Mouse (Mus musculus) brain, embryonic 14.5 days (tissue): ENCODE results near the gene Spsb1. TPM values are rescaled to one million over a fixed set of nuclear protein-coding genes. Genes with fewer than 3 reads are reported as not detected.

Source experiments
- DNase-seq: peaks from one replicate; pipeline ENCODE4 v3.0.0-alpha.2; 2011; ENCODE audit warnings: low read depth
- CTCF ChIP-seq: fragments of 200-500 bp; IDR thresholded peaks from 2 replicates; pipeline ENCODE4 v1.5.1; 2012; ENCODE audit warnings: inconsistent platforms, mild to moderate bottlenecking, moderate library complexity, borderline replicate concordance; ENCODE audit not compliant: insufficient read depth, insufficient read length; ENCODE audit errors: extremely low read depth
- POLR2A ChIP-seq: fragments of 200-500 bp; IDR thresholded peaks from 2 replicates; pipeline ENCODE4 v1.6.1; 2012; ENCODE audit warnings: mild to moderate bottlenecking, inconsistent platforms, borderline replicate concordance; ENCODE audit not compliant: poor library complexity, insufficient read depth, insufficient read length, severe bottlenecking; ENCODE audit errors: extremely low read depth
- polyA plus RNA-seq: library from polyadenylated mRNA; depleted of rRNA; stranded (reverse); fragments of >200 nt; gene quantifications from 2 replicates; pipeline ENCODE4 v1.2.3, GENCODE M21; 2012

The Spsb1 gene
- polyA plus RNA-seq, 1 experiment, result 6.4 TPM

DNA sequence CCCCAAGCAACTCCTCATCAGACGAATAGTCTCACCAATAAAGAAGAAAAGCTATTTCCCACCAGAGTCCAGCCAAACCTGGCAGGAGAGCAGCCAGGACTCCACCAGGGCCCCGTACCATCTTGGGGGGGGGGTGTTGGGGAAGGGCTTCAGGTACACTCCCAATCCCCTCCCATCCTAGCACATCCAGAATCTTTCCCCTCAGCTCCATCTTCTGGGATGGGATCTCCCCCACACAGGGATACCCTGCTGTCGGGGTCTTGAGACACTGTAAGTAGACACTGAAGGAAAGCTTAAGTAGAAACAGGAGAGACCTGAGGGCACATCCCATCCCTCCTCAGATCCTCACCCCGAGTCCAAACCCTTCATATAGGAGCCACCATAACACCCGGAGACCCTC, 31.8 kb downstream of the Spsb1 start:
- TF ChIP-seq POLR2A (no peak), CTCF (no peak)
- DNase-seq, result no peak

DNA sequence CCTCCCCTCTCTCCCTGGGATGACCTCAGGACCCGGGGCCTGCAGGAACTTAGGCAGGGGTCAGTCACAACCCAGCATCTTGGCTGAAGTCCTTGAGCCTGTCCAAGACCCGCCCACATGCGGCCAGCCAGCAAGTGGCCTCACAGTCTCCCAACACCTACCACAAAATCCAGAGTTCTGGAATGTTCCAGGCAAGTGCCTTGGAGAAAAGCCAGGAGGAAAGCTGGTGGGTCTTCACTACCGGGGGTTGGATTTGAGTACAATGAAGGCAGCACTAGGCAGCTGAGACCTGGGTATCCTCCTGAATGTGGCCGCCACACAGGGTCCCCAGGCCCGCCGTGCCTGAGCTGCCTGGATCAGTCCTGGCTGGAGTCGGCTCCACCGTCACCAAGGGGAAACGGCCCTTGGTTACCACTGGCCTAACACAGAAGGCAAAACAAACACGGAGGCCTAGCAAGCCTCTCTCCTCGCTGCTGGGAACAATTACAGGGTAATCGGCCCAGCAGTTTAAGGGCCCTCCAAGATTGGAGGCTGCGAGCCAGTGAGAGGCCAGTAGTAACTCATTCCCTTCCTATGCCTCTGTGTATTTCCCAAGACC, 32.6 kb downstream of the Spsb1 start:
- TF ChIP-seq POLR2A (no peak), CTCF (no peak)
- peak; percentile 62 for DNase-seq

DNA sequence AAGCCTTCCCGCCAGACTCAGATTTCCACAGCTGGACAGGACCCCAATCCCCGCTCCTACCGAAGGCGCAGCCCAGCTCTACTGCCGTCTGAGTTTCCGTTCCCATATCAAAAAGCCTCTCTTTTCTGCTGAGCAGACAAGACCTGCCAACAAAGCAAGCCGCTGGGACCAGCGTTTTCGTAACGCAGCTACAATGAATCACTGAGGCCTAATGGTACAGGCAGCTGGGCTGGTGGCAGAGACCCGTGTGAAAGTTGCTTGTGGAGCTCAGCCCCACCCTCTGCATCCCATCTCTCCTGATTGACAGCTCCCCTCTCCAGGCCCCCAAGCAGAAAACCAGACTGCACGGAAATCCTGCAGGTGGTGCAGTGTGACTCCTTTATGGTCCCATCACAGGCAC, 34.0 kb downstream of the Spsb1 start:
- peak; percentile 60 for DNase-seq
- no peak for TF ChIP-seq CTCF
- TF ChIP-seq POLR2A, result no peak

DNA sequence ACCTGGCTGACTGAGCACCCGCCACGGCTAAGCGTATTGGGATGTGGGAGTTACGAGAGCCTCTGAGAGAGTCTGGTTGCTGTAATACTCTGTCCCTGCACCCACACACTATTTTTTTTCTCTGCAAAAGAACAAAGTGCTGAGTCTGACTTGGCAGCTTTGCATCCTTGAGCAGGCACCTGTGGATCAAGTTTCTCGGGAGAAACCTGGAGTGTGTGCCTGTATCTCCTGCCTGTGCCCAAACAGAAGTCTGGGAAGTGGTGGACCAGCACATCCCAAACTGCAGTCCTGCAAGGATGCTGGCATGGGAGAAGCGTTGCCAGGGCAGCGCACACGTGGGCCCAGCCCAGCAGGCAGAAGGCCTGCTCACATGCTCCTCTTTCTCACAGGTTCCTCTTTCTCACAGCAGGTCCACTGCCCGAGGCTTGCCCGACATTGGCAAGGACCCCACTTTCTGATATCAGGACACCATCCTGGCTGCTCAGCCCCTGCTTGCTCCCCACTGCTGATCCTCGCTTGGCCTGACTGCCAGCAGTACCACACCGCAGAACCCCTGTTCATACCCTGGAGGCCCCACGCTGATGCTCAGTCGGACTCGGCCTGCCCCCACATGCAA, 36.3 kb downstream of the Spsb1 start:
- DNase-seq, result no peak
- TF ChIP-seq POLR2A, result no peak
- TF ChIP-seq CTCF, result no peak

DNA sequence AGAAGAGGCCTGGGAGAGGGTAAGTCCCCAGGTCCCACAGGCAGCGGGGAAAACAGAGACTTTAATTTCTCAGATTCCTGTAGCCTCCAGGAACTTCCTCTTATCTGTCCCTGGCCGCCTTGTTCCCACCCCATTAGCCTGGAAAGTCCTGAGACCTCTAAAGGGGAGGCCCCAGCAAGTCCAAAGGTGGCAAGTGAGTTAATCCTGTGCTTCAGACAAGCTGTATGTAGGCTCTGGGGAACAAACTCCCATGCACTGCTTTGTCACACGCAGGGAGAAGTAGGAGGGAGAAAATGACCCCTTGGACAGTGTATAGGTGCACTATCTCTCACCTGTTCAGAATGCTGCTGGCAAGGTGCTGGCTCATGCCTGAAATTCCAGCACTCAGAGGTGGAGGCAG, 38.0 kb downstream of the Spsb1 start:
- DNase-seq, result no peak
- TF ChIP-seq CTCF (no peak), POLR2A (no peak)

DNA sequence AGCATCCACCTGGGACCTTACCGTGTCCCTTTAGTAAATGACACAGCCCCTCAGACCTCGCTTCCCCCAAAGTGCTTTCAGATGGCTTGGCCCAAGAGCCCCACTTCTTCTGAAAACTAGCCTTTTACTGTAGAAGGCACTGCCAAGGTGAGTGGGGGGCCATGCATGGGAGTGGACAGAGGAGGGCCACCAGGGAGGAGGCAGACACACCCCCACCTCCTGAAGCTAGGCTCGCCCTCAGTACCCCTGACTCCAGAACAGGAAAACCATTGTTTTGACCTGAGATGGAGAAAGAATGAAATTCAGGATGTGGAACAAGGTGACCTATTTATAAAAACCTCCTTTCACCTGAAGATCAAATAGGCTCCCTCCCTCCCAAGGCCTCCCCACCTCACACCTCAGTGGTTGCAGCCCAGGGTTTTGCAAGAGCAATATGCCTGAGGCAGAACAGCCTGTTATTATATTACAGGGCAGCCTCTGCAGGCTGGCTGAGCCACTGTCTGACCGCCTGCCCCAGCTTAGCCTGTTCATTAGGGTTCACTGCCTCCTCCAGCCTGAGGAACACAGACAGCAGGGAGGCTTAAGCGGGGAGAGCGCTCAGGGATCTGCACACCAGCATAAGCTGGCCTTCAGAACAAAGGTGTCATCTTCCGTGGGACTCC, 41.0 kb downstream of the Spsb1 start:
- no peak for DNase-seq
- TF ChIP-seq POLR2A (no peak), CTCF (no peak)

DNA sequence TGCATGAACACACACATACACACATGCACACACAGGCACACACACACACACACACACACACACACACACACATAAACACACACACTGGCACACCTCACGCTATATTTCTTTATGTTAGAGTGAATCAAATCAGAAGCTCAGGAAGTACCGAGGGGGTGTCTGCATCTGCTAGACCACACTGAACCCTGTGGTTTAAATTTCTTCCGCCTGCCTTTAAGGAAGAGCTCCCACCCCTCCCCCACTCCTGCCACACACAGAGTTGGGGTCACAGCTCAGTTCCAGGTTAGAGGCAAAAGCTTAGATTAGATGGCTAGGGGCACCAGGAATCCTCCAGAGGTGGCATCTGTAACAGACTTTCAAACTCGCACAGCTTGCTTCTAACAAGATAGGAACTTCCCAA, 42.4 kb downstream of the Spsb1 start:
- no peak for TF ChIP-seq CTCF
- DNase-seq, result no peak

DNA sequence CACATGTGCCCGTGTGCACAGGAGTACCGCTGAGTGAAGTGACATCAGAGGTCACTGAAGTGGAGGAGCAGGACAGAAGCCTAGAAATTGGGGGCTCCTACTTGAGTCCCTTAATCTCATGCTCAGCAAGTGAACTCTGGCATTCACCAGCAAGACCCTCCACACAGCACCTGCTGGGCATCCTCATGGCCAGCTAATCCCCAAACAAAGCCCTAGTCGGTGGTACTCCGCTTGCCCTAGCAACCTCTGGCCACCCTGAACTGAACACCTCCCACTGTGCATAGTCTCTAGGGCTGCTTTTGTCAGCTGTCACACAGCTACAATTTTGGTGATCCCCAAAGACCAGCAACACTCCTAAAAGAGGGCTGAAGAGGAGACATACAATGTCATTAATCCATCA, 44.3 kb downstream of the Spsb1 start:
- TF ChIP-seq POLR2A, result no peak
- no peak for TF ChIP-seq CTCF
- DNase-seq, result no peak

DNA sequence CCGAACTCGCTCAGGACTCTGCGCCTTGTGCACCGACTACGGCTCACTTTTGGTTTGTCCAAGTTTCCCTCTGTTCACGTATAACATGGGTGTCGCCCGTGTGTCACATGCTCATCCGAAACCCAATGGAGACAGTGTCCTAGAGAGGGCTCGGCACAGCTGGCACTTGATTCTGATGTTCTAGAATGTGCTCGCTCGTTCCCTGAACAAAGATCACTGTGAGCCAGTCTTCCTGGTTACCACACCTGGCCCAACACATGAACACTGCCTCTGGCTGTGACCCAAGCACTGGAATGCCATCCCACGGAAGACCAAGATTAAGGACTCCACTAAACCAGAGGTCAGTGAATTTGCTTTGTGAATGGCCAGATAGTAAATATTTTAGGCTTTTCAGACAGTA, 45.3 kb downstream of the Spsb1 start:
- no peak for TF ChIP-seq CTCF
- DNase-seq, result no peak

DNA sequence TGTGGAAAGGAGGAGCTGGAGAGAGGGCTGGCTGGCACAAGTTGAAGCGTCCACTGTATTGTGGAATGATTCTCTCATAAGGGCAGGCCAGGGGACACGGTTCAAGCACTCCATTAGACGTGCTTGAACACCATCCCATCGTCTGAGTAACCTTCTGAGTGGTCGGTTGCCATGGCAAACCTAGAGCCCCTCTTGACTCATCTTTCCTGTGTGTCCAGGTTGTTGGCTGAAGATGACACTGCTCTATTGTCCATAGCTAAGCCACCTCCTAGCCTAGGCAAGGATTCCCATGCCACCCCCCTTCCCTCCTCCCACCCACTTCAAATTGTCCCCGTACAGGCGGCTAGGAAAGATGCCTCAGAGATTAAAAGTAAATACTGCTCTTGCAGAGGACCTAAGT, 45.9 kb downstream of the Spsb1 start:
- no peak for TF ChIP-seq CTCF
- TF ChIP-seq POLR2A, result no peak
- no peak for DNase-seq

DNA sequence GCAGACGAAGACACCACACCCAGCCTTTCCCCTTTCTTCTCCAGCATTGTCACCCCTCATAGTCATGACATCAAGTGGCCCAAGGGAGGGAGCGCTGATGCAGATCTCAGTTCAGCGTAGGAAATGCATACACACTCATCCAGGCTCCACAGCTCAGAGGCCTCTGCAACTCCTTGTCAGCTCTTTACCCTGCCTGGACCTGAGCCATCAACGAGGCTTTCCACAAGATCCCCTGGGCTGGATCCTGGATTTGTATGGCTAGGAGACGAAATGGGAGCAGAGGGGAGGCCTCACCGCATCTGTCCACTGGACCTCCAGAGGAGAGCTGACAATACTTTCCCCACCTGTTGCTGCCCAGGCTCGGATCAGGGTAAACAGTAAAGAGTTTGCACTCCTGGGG, 47.2 kb downstream of the Spsb1 start:
- DNase-seq, result no peak
- TF ChIP-seq POLR2A (no peak), CTCF (no peak)

DNA sequence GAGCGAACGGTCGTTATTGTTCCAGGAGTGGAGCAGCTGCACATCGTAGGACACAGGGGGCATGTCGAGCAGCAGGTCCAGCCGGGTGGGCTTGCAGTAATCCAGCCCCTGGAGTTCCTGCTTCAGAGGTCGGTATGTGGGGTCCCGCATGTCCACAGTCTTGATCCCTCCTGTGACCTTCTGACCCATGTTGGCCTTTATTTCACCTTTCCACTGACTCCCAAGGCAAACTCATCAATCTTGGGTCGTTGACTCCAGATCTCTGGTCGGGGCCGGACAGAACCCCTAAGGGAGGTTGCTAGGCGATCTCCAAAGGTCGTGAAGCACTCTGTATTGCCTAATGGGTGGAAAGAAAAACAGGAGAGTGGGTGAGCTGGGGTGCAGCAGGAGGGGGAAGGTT, 47.9 kb downstream of the Spsb1 start:
- DNase-seq, result no peak
- TF ChIP-seq CTCF, result no peak
- no peak for TF ChIP-seq POLR2A

DNA sequence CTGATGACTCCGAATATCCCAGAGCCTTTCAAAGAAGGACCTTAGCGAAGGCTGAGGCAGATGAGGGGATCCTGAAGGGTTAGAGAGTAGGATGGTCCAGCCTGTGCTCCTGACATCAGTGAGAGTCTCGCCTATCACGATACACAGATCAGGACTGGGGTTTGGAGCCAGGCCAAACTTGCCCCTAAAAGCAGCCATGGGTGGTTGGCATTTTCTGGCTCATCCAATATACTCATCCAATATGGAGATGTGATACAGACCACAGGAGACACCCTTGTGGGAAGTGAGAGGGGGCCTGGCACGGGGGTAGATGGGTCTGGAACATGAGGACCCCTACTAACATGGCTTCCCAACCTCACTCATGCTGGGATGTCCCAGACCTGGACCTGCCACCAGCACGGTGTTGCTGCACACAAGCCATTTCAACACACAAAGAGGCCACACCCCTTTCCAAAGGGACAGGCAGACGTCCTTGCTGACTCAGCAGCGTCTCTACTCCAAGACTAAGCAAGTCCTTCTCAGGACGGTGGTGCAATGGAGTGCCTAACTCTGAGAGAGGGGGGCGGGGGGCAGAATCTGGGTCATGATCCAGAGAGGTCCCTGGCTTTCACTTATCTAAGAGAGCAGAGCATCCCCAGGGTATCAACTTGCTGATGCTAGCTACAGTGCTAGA, 49.4 kb downstream of the Spsb1 start:
- no peak for DNase-seq
- TF ChIP-seq POLR2A, result no peak
- TF ChIP-seq CTCF, result no peak
